Mouse (Mus musculus): Measurements from ENCODE around the gene Cyp1a1. TPM values are rescaled to one million over a fixed set of nuclear protein-coding genes. Genes with fewer than 3 reads are reported as not detected.

Cyp1a1 gene
- polyA plus RNA-seq, 1 experiment from 2014 or later = 0.08 TPM

DNA sequence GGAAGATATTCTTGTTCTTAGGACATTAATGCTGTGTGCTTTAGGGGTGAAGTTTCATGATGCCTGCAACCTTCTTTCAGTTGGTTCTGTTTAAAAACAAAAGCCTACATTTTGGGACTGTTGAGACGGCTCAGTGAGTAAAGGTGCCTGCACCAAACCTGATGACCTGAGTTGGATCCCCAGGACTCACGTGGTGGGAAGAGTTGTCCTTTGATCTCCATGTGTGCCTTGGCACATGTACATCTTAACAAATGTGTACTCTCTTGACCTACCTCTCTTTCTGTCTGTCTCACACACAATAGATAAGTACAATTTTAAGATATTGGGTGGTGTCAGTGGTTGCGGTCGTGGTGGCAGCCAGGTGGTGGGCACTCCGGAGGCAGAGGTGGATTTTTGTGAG is 1.7 kb upstream of the Cyp1a1 start:
- Histone ChIP-seq H3K9me3 (ENCODE audit: control insufficient read depth, low read length) (no peaks in the 10 kb centered on the region), H3K4me1 (ENCODE audit: control insufficient read depth, insufficient read depth, low read length) (no peaks in the 10 kb centered on the region), H3K9ac (ENCODE audit: low read depth, low read length) (no peak overlapping the region), H3K4me3 (ENCODE audit: low read length) (no peak overlapping the region), H3K27ac (ENCODE audit: low read depth, low read length) (no peak overlapping the region), H3K36me3 (ENCODE audit: control insufficient read depth, insufficient read depth, low read length) (no peaks in the 10 kb centered on the region), H3K27me3 (ENCODE audit: control insufficient read depth, insufficient read depth, low read length) (no peaks in the 10 kb centered on the region), H3K4me2 (replicated peaks; ENCODE audit: low read depth, low read length) (no peak overlapping the region)
- ATAC-seq (ENCODE audit: low FRiP score, low TSS enrichment) = no peak
- 90% methylated on average over 5 of the region's 5 CpGs for WGBS

DNA sequence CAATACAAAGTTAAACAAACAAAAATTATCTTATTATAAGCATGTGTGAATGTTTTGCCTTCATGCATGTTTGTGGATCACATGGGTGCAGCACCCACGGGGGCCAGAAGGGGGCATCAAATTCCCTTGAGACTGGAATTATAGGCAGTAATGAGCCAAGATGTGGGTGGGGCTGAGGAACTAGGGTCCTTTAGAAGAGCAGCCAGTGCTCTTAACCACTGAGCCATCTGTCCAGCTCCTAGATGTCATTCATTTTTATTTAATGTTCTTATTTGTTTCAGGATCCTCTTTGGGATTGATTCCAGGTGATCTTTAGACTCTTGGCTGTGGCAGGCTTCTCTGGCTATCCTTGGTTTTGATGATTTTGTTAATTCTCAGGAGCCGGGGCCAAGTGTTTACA is 430 bp downstream of the Cyp1a1 start:
- WGBS = 49% methylated on average over 2 of the region's 2 CpGs
- no peak for ATAC-seq (ENCODE audit: low FRiP score, low TSS enrichment)
- no peak overlapping the region for H3K4me3 ChIP-seq (ENCODE audit: low read length)

GRCm38 (mm10) chr9:57688606-57689005 is 878 bp downstream of the Cyp1a1 start:
- no peak overlapping the region for H3K9ac ChIP-seq (ENCODE audit: low read depth, low read length)
- no peak overlapping the region for H3K4me3 ChIP-seq (ENCODE audit: low read length)
- 52% methylated on average over 2 of the region's 2 CpGs for WGBS
- no peaks in the 10 kb centered on the region for H3K4me1 ChIP-seq (ENCODE audit: control insufficient read depth, insufficient read depth, low read length)
- H3K27ac ChIP-seq (ENCODE audit: low read depth, low read length) = no peak overlapping the region
- H3K4me2 ChIP-seq (replicated peaks; ENCODE audit: low read depth, low read length) = no peak overlapping the region
- H3K36me3 ChIP-seq (ENCODE audit: control insufficient read depth, insufficient read depth, low read length) = no peaks in the 10 kb centered on the region
- ATAC-seq (ENCODE audit: low FRiP score, low TSS enrichment) = no peak
- H3K9me3 ChIP-seq (ENCODE audit: control insufficient read depth, low read length) = no peaks in the 10 kb centered on the region
- no peaks in the 10 kb centered on the region for H3K27me3 ChIP-seq (ENCODE audit: control insufficient read depth, insufficient read depth, low read length)

More for the DNA sequence above, 430 bp downstream of the Cyp1a1 start:
- H3K4me1 ChIP-seq (ENCODE audit: control insufficient read depth, insufficient read depth, low read length) = no peaks in the 10 kb centered on the region
- H3K27ac ChIP-seq (ENCODE audit: low read depth, low read length) = no peak overlapping the region
- no peak overlapping the region for H3K4me2 ChIP-seq (replicated peaks; ENCODE audit: low read depth, low read length)
- H3K9me3 ChIP-seq (ENCODE audit: control insufficient read depth, low read length) = no peaks in the 10 kb centered on the region
- H3K36me3 ChIP-seq (ENCODE audit: control insufficient read depth, insufficient read depth, low read length) = no peaks in the 10 kb centered on the region
- H3K9ac ChIP-seq (ENCODE audit: low read depth, low read length) = no peak overlapping the region
- H3K27me3 ChIP-seq (ENCODE audit: control insufficient read depth, insufficient read depth, low read length) = no peaks in the 10 kb centered on the region

- no peaks in the 10 kb centered on the region for H3K9me3 ChIP-seq (ENCODE audit: control insufficient read depth, low read length)
- no peak overlapping the region for H3K4me3 ChIP-seq (ENCODE audit: low read length)
- H3K4me1 ChIP-seq (ENCODE audit: control insufficient read depth, insufficient read depth, low read length) = peaks cover 12% of the 10 kb centered on the region; the same call in 1 of the 2 replicates
- no peak for ATAC-seq (ENCODE audit: low FRiP score, low TSS enrichment)
- H3K36me3 ChIP-seq (ENCODE audit: control insufficient read depth, insufficient read depth, low read length) = no peaks in the 10 kb centered on the region
- peaks cover 20% of the 10 kb centered on the region for H3K27me3 ChIP-seq (ENCODE audit: control insufficient read depth, insufficient read depth, low read length)
- no peak overlapping the region for H3K4me2 ChIP-seq (replicated peaks; ENCODE audit: low read depth, low read length)
- H3K9ac ChIP-seq (ENCODE audit: low read depth, low read length) = no peak overlapping the region
- no peak overlapping the region for H3K27ac ChIP-seq (ENCODE audit: low read depth, low read length)
- WGBS = 85% methylated on average over 2 of the region's 2 CpGs
Observed at GRCm38 (mm10) chr9:57694108-57694507, 6.4 kb downstream of the Cyp1a1 start.

DNA sequence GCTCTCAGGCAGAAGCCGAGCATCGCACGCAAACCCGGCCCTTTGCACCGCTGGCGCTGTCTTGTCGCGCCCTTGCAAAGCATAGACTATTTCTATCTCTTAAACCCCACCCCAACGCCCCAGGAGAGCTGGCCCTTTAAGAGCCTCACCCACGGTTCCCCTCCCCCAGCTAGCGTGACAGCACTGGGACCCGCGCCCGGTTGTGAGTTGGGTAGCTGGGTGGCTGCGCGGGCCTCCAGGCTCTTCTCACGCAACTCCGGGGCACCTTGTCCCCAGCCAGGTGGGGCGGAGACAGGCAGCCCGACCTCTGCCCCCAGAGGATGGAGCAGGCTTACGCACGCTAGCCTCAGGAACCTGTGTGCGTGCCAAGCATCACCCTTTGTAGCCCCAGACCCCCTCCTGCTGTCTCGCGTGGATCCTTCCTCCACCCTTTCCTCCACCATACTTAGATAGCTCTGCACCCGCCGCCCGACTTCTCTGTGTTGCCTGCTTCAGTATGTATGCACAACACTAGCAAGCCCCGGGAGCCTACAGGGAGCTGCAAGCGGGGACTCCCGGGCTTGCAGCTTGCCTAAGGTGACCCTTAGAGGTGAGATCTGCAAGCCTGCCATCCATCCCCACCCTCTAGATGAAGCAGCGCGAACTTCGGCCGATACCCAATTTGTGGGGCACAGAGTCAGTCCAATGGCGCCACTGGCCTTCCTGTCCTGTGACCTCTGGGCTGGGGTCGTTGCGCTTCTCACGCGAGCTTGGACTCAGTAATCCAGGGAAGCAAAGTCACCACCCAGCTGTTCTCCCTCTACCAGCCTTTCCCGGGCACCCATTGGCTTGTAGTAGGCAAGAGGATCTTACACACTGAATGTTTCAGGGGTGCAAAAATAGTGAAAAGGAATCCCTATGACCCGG is 8.9 kb downstream of the Cyp1a1 start:
- H3K4me2 ChIP-seq (replicated peaks; ENCODE audit: low read depth, low read length) = peak overlapping the region; percentile 71
- no peaks in the 10 kb centered on the region for H3K9me3 ChIP-seq (ENCODE audit: control insufficient read depth, low read length)
- WGBS = under 1% methylated on average over 42 of the region's 42 CpGs
- peak overlapping the region; percentile 39 for H3K4me3 ChIP-seq (ENCODE audit: low read length)
- peaks cover 20% of the 10 kb centered on the region for H3K27me3 ChIP-seq (ENCODE audit: control insufficient read depth, insufficient read depth, low read length)
- H3K9ac ChIP-seq (ENCODE audit: low read depth, low read length) = peak overlapping the region; percentile 32
- no peaks in the 10 kb centered on the region for H3K36me3 ChIP-seq (ENCODE audit: control insufficient read depth, insufficient read depth, low read length)
- peaks cover 12% of the 10 kb centered on the region; the same call in 1 of the 2 replicates for H3K4me1 ChIP-seq (ENCODE audit: control insufficient read depth, insufficient read depth, low read length)
- no peak overlapping the region for H3K27ac ChIP-seq (ENCODE audit: low read depth, low read length)
- peak; percentile 52 for ATAC-seq (ENCODE audit: low FRiP score, low TSS enrichment)

GRCm38 (mm10) chr9:57697380-57697779 is 9.7 kb downstream of the Cyp1a1 start:
- H3K9me3 ChIP-seq (ENCODE audit: control insufficient read depth, low read length) = no peaks in the 10 kb centered on the region
- H3K4me2 ChIP-seq (replicated peaks; ENCODE audit: low read depth, low read length) = no peak overlapping the region
- peak; percentile 54; the same call in 1 of the 2 replicates for ATAC-seq (ENCODE audit: low FRiP score, low TSS enrichment)
- H3K4me3 ChIP-seq (ENCODE audit: low read length) = no peak overlapping the region
- 21% methylated on average over 4 of the region's 4 CpGs for WGBS
- no peak overlapping the region for H3K27ac ChIP-seq (ENCODE audit: low read depth, low read length)
- peaks cover 12% of the 10 kb centered on the region; the same call in 1 of the 2 replicates for H3K4me1 ChIP-seq (ENCODE audit: control insufficient read depth, insufficient read depth, low read length)
- peaks cover 20% of the 10 kb centered on the region for H3K27me3 ChIP-seq (ENCODE audit: control insufficient read depth, insufficient read depth, low read length)
- H3K9ac ChIP-seq (ENCODE audit: low read depth, low read length) = no peak overlapping the region
- no peaks in the 10 kb centered on the region for H3K36me3 ChIP-seq (ENCODE audit: control insufficient read depth, insufficient read depth, low read length)

GRCm38 (mm10) chr9:57698466-57699150 is 10.9 kb downstream of the Cyp1a1 start:
- no peaks in the 10 kb centered on the region for H3K9me3 ChIP-seq (ENCODE audit: control insufficient read depth, low read length)
- peaks cover 12% of the 10 kb centered on the region; the same call in 1 of the 2 replicates for H3K4me1 ChIP-seq (ENCODE audit: control insufficient read depth, insufficient read depth, low read length)
- no peaks in the 10 kb centered on the region for H3K36me3 ChIP-seq (ENCODE audit: control insufficient read depth, insufficient read depth, low read length)
- ATAC-seq (ENCODE audit: low FRiP score, low TSS enrichment) = no peak
- no peak overlapping the region for H3K27ac ChIP-seq (ENCODE audit: low read depth, low read length)
- WGBS = 86% methylated on average over 1 of the region's 1 CpGs
- peaks cover 20% of the 10 kb centered on the region for H3K27me3 ChIP-seq (ENCODE audit: control insufficient read depth, insufficient read depth, low read length)
- H3K4me3 ChIP-seq (ENCODE audit: low read length) = no peak overlapping the region
- H3K4me2 ChIP-seq (replicated peaks; ENCODE audit: low read depth, low read length) = no peak overlapping the region
- H3K9ac ChIP-seq (ENCODE audit: low read depth, low read length) = no peak overlapping the region

- Histone ChIP-seq H3K9me3 (ENCODE audit: control insufficient read depth, low read length) (no peaks in the 10 kb centered on the region), H3K36me3 (ENCODE audit: control insufficient read depth, insufficient read depth, low read length) (no peaks in the 10 kb centered on the region), H3K27me3 (ENCODE audit: control insufficient read depth, insufficient read depth, low read length) (no peaks in the 10 kb centered on the region), H3K4me3 (ENCODE audit: low read length) (no peak overlapping the region), H3K9ac (ENCODE audit: low read depth, low read length) (no peak overlapping the region), H3K27ac (ENCODE audit: low read depth, low read length) (no peak overlapping the region), H3K4me2 (replicated peaks; ENCODE audit: low read depth, low read length) (no peak overlapping the region), H3K4me1 (ENCODE audit: control insufficient read depth, insufficient read depth, low read length) (no peaks in the 10 kb centered on the region)
- ATAC-seq (ENCODE audit: low FRiP score, low TSS enrichment) = no peak
- 87% methylated on average over 3 of the region's 3 CpGs for WGBS
Observed at GRCm38 (mm10) chr9:57706496-57706895, 18.8 kb downstream of the Cyp1a1 start.

Measured in kidney, embryonic 14.5 days (tissue).